Mouse (Mus musculus) CH12.LX (cell line): ENCODE results near the gene Htra2. TPM values are rescaled to one million over a fixed set of nuclear protein-coding genes. Genes with fewer than 3 reads are reported as not detected.
A peak's percentile ranks its signal among the peaks of the same experiment; 100 is the strongest.

Source experiments
- DNase-seq: peaks from one replicate; pipeline ENCODE4 v3.0.0-alpha.2; 2013; ENCODE audit errors: extremely low read depth
- H3K27ac ChIP-seq: 2 replicates; pipeline ENCODE4 v1.5.1; 2012; ENCODE audit warnings: low read depth, mild to moderate bottlenecking, control low read depth, moderate library complexity; ENCODE audit not compliant: insufficient read depth
- H3K27me3 ChIP-seq: replicated peaks from 2 replicates; pipeline ENCODE3; 2012; ENCODE audit warnings: inconsistent platforms
- H3K36me3 ChIP-seq, 2 experiments: replicated peaks in 1 of 2; 2 replicates each; pipeline versions ENCODE3 to v1.6.1; 2012; ENCODE audit warnings: inconsistent platforms in 1 of 2, low read length in 1 of 2, mild to moderate bottlenecking in 1 of 2, mixed read lengths in 1 of 2, moderate library complexity in 1 of 2; ENCODE audit not compliant: control insufficient read depth in 1 of 2, insufficient read depth in 1 of 2
- H3K4me1 ChIP-seq, 2 experiments: 2 replicates each; pipeline ENCODE4 v1.6.1; 2012; ENCODE audit warnings: inconsistent platforms in 1 of 2, moderate library complexity in 1 of 2; ENCODE audit not compliant: insufficient read depth in 2 of 2, control insufficient read depth in 1 of 2
- H3K4me2 ChIP-seq: 2 replicates; pipeline ENCODE4 v1.6.1; 2012; ENCODE audit warnings: low read depth, mild to moderate bottlenecking, control low read depth; ENCODE audit not compliant: poor library complexity, insufficient read depth, severe bottlenecking
- H3K4me3 ChIP-seq, 3 experiments: fragments of 150-350 bp in 1 of 3; sonication (generic) in 1 of 3; replicated peaks in 1 of 3; 2 replicates each; pipeline versions ENCODE3 to v1.5.1; 2011 to 2012; ENCODE audit warnings: low read depth in 2 of 3, low read length in 2 of 3, mild to moderate bottlenecking in 2 of 3, moderate library complexity in 2 of 3, control low read depth in 1 of 3, improper control_type of control experiment in 1 of 3, inconsistent platforms in 1 of 3, mixed read lengths in 1 of 3; ENCODE audit not compliant: poor library complexity in 1 of 3
- H3K79me2 ChIP-seq: replicated peaks from 2 replicates; pipeline ENCODE4 v1.6.1; 2012; ENCODE audit warnings: mild to moderate bottlenecking, moderate library complexity; ENCODE audit not compliant: control insufficient read depth, poor library complexity, insufficient read depth, severe bottlenecking; ENCODE audit errors: extremely low read depth
- H3K9ac ChIP-seq: 2 replicates; pipeline ENCODE4 v1.6.1; 2012; ENCODE audit warnings: low read depth, mild to moderate bottlenecking, control low read depth, moderate library complexity; ENCODE audit not compliant: insufficient read depth
- H3K9me3 ChIP-seq: replicated peaks from 2 replicates; pipeline ENCODE3; 2012; ENCODE audit warnings: low read length, inconsistent platforms, mixed read lengths
- CHD1 ChIP-seq: IDR thresholded peaks from 2 replicates; pipeline ENCODE4 v1.6.1; 2012; ENCODE audit warnings: low read depth, low read length, improper control_type of control experiment, inconsistent platforms
- CHD2 ChIP-seq: IDR thresholded peaks from 2 replicates; pipeline ENCODE4 v1.6.1; 2011; ENCODE audit warnings: low read length, improper control_type of control experiment
- CTCF ChIP-seq, 2 experiments: IDR thresholded peaks in 1 of 2; conservative IDR thresholded peaks in 1 of 2; 2 replicates each; pipeline ENCODE4 v1.5.1; 2011 to 2012; ENCODE audit warnings: low read depth in 2 of 2, low read length in 2 of 2, improper control_type of control experiment in 1 of 2, inconsistent platforms in 1 of 2, mild to moderate bottlenecking in 1 of 2, moderate library complexity in 1 of 2
- E2F4 ChIP-seq: IDR thresholded peaks from 2 replicates; pipeline ENCODE4 v1.6.1; 2011; ENCODE audit warnings: low read depth, low read length, improper control_type of control experiment; ENCODE audit not compliant: insufficient replicate concordance
- ELF1 ChIP-seq: IDR thresholded peaks from 2 replicates; pipeline ENCODE4 v1.6.1; 2014; ENCODE audit warnings: low read depth, mild to moderate bottlenecking, inconsistent platforms, low read length, improper control_type of control experiment
- ETS1 ChIP-seq: conservative IDR thresholded peaks from 2 replicates; pipeline ENCODE4 v1.6.1; 2012; ENCODE audit warnings: low read depth, mild to moderate bottlenecking, inconsistent platforms, low read length, improper control_type of control experiment, moderate library complexity
- GABPA ChIP-seq: IDR thresholded peaks from 2 replicates; pipeline ENCODE4 v1.6.1; 2012; ENCODE audit warnings: low read depth, low read length, improper control_type of control experiment, inconsistent platforms; ENCODE audit not compliant: insufficient replicate concordance
- HCFC1 ChIP-seq: IDR thresholded peaks from 2 replicates; pipeline ENCODE4 v1.6.1; 2012; ENCODE audit warnings: low read depth, mild to moderate bottlenecking, inconsistent platforms, low read length, improper control_type of control experiment
- IRF4 ChIP-seq: IDR thresholded peaks from 2 replicates; pipeline ENCODE4 v1.6.1; 2014; ENCODE audit warnings: low read depth, mild to moderate bottlenecking, inconsistent platforms, low read length, improper control_type of control experiment
- JUN ChIP-seq: IDR thresholded peaks from 2 replicates; pipeline ENCODE4 v1.6.1; 2011; ENCODE audit warnings: low read depth, mild to moderate bottlenecking, low read length, improper control_type of control experiment, moderate library complexity; ENCODE audit not compliant: insufficient read depth
- KAT2A ChIP-seq: IDR thresholded peaks from 2 replicates; pipeline ENCODE4 v1.6.1; 2012; ENCODE audit warnings: low read length, improper control_type of control experiment, inconsistent platforms; ENCODE audit not compliant: insufficient replicate concordance
- MAFK ChIP-seq: IDR thresholded peaks from 2 replicates; pipeline ENCODE4 v1.6.1; 2011; ENCODE audit warnings: low read length, improper control_type of control experiment; ENCODE audit not compliant: insufficient replicate concordance
- MAX ChIP-seq: IDR thresholded peaks from 2 replicates; pipeline ENCODE4 v1.6.1; 2011; ENCODE audit warnings: low read length, improper control_type of control experiment
- MAZ ChIP-seq: IDR thresholded peaks from 2 replicates; pipeline ENCODE4 v1.6.1; 2012; ENCODE audit warnings: low read depth, mild to moderate bottlenecking, inconsistent platforms, low read length, improper control_type of control experiment, moderate library complexity
- MYC ChIP-seq: IDR thresholded peaks from 2 replicates; pipeline ENCODE4 v1.6.1; 2011; ENCODE audit warnings: low read depth, mild to moderate bottlenecking, improper control_type of control experiment, low read length
- NELFE ChIP-seq: IDR thresholded peaks from 2 replicates; pipeline ENCODE4 v1.6.1; 2011; ENCODE audit warnings: low read depth, low read length, improper control_type of control experiment
- NRF1 ChIP-seq: IDR thresholded peaks from 2 replicates; pipeline ENCODE4 v1.6.1; 2014; ENCODE audit warnings: low read depth, mild to moderate bottlenecking, inconsistent platforms, low read length, improper control_type of control experiment, moderate library complexity
- PAX5 ChIP-seq: IDR thresholded peaks from 2 replicates; pipeline ENCODE4 v1.6.1; 2012; ENCODE audit warnings: low read length, inconsistent platforms, mixed read lengths
- POLR2A ChIP-seq: IDR thresholded peaks from 2 replicates; pipeline ENCODE4 v1.6.1; 2011; ENCODE audit warnings: low read depth, mild to moderate bottlenecking, improper control_type of control experiment, low read length
- RAD21 ChIP-seq: IDR thresholded peaks from 2 replicates; pipeline ENCODE4 v1.6.1; 2011; ENCODE audit warnings: low read depth, mild to moderate bottlenecking, low read length, improper control_type of control experiment, moderate library complexity
- SIN3A ChIP-seq: IDR thresholded peaks from 2 replicates; pipeline ENCODE4 v1.6.1; 2012; ENCODE audit warnings: low read length, improper control_type of control experiment, inconsistent platforms
- SMC3 ChIP-seq: IDR thresholded peaks from 2 replicates; pipeline ENCODE4 v1.6.1; 2011; ENCODE audit warnings: low read depth, low read length, improper control_type of control experiment
- TBP ChIP-seq: conservative IDR thresholded peaks from 2 replicates; pipeline ENCODE4 v1.6.1; 2011; ENCODE audit warnings: low read depth, low read length, improper control_type of control experiment
- TCF12 ChIP-seq: IDR thresholded peaks from 2 replicates; pipeline ENCODE4 v1.6.1; 2014; ENCODE audit warnings: low read depth, mild to moderate bottlenecking, inconsistent platforms, low read length, improper control_type of control experiment
- UBTF ChIP-seq: IDR thresholded peaks from 2 replicates; pipeline ENCODE4 v1.6.1; 2012; ENCODE audit warnings: low read depth, mild to moderate bottlenecking, inconsistent platforms, low read length, improper control_type of control experiment, moderate library complexity
- USF1 ChIP-seq: IDR thresholded peaks from 2 replicates; pipeline ENCODE4 v1.6.1; 2014; ENCODE audit warnings: low read depth, mild to moderate bottlenecking, inconsistent platforms, low read length, improper control_type of control experiment
- ZC3H11A ChIP-seq: IDR thresholded peaks from 2 replicates; pipeline ENCODE4 v1.6.1; 2012; ENCODE audit warnings: low read depth, mild to moderate bottlenecking, inconsistent platforms, low read length, improper control_type of control experiment
- ZKSCAN1 ChIP-seq: IDR thresholded peaks from 2 replicates; pipeline ENCODE4 v1.6.1; 2012; ENCODE audit warnings: low read depth, inconsistent platforms, low read length, improper control_type of control experiment, borderline replicate concordance
- ZMIZ1 ChIP-seq: IDR thresholded peaks from 2 replicates; pipeline ENCODE4 v1.6.1; 2012; ENCODE audit warnings: low read depth, mild to moderate bottlenecking, inconsistent platforms, low read length, improper control_type of control experiment
- dilution Hi-C: fragments of 300-500 bp; cut with MboI; formaldehyde crosslinking; loops from 2 replicates; pipeline ENCODE4 v1.14.3; 2020; ENCODE audit warnings: low sequenced_read_pairs; ENCODE audit not compliant: extremely low pct_unique_long_range_greater_than_20kb, extremely low pct_ligation_motif_present
- in situ Hi-C: fragments of 300-500 bp; cut with MboI; formaldehyde crosslinking; loops from 3 replicates; pipeline ENCODE4 v1.14.3; 2019; ENCODE audit warnings: low sequenced_read_pairs, low pct_ligation_motif_present, low pct_unique_long_range_greater_than_20kb, mixed read lengths
- polyA plus RNA-seq: library from polyadenylated mRNA; unstranded; fragments of >175 nt; gene quantifications from 2 replicates; pipeline ENCODE4 v1.2.1, GENCODE M21; 2012; ENCODE audit warnings: low read depth; ENCODE audit not compliant: insufficient read length
- total RNA-seq, 2 experiments: library from RNA; depleted of rRNA; stranded (reverse); fragments of 300-350 nt in 1 of 2; fragments of >200 nt in 1 of 2; gene quantifications; 2 replicates each; pipeline ENCODE4 v1.2.3; 2012 to 2014

Gene Htra2
- total and polyA plus RNA-seq, 3 experiments: 113 to 185 (median 137) TPM

DNA sequence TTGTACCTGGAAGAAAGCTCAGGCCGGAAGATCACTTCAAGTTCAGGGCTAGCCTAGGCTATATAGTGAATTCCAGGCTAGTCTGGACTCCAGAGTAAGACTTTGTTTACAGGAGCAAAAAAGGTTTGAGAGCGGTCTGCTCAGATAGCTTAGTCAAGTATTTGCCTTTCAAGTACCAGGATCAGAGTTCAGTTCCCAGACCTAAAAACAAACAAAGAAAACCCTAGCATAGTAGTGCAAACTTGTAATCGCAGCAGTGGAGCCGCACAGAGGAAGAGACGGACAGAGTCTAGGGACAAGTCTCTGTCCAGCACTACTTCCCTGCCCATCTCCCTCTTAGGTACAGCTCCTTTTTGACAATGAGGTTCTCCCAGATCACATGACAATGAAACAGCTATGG, 25.1 kb upstream of the Htra2 start:
- Histone ChIP-seq H3K4me1 (peaks cover 7 to 28% of the 10 kb centered on the region in 2 experiments; a peak in 3 of 4 replicates), H3K36me3 (peaks cover 11 to 35% of the 10 kb centered on the region in 2 experiments), H3K4me3 (no peak overlapping the region), H3K9me3 (no peaks in the 10 kb centered on the region), H3K27me3 (peaks cover 3% of the 10 kb centered on the region), H3K4me2 (no peak overlapping the region), H3K9ac (no peak overlapping the region), H3K27ac (no peak overlapping the region), H3K79me2 (no peaks in the 10 kb centered on the region)
- in situ Hi-C loops: no loop called here
- DNase-seq: no peak
- no peak for TF ChIP-seq MYC
- no peak for TF ChIP-seq NRF1
- TF ChIP-seq ZC3H11A: no peak
- no peak for TF ChIP-seq CHD2
- TF ChIP-seq NELFE: no peak
- TF ChIP-seq ETS1: no peak
- no peak for TF ChIP-seq SIN3A
- dilution Hi-C loops: no loop called here

DNA sequence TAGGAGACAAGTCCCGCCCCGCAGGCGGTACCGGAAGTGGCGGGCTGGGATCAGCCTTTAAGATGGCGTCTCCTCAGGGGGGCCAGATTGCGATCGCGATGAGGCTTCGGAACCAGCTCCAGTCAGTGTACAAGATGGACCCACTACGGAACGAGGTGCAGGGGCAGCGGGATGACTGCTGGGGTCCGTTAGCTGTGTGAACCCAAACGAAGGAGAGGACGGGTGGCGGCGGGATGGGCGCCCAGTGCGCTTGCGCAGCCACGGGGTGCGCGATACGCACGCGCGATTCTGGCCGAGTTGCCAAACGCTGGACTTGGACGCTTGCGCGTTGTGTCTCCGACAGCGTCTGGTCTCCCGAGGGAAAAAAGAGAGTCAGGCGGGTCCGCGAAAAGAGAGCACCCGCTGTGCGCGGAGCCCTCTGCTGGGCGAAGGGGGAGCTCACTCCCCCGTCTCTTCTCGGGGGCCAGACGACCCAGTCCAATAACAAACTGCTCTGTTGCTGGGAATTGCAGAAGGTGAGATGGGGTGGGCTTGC, 23.3 kb upstream of the Htra2 start:
- Histone ChIP-seq H3K27me3 (peaks cover 3% of the 10 kb centered on the region), H3K9me3 (no peaks in the 10 kb centered on the region)
- DNase-seq: peak; percentile 97
- in situ Hi-C loops: no loop called here
- TF ChIP-seq ELF1 (peak; percentile 94), CTCF (conservative IDR thresholded peaks at IDR 0.05 in 1 of 2, IDR thresholded peaks at IDR 0.05 in 1 of 2; ENCODE audit: low read depth in 2 of 2, low read length in 2 of 2) (peak in 1 of 2 experiments; percentile 82; a peak in 2 of 4 replicates), ETS1 (no peak), KAT2A (0 out of 2 replicates have a peak, but pooled peaks have one; percentile 42), SMC3 (peak; percentile 84), MAX (0 out of 2 replicates have a peak, but pooled peaks have one; percentile 17), HCFC1 (peak; percentile 66; the same call in 1 of the 2 replicates), SIN3A (peak; percentile 13), NELFE (peak; percentile 76), CHD1 (no peak), ZKSCAN1 (no peak), MYC (0 out of 2 replicates have a peak, but pooled peaks have one; percentile 22), UBTF (no peak), MAFK (no peak), POLR2A (peak; percentile 66), NRF1 (peak; percentile 94), USF1 (no peak), JUN (no peak), E2F4 (no peak; the same call in 1 of the 2 replicates), TCF12 (peak; percentile 26), PAX5 (no peak), MAZ (no peak; the same call in 1 of the 2 replicates), IRF4 (peak; percentile 17; the same call in 1 of the 2 replicates), GABPA (no peak), TBP (no peak), ZC3H11A (no peak), ZMIZ1 (no peak), RAD21 (peak; percentile 55), CHD2 (peak; percentile 22; the same call in 1 of the 2 replicates)
- TF ChIP-seq, all 38 proteins: peak for 15
- peak overlapping the region; percentile 84 to 89 (median 84) for H3K4me3 ChIP-seq
- H3K79me2 ChIP-seq: no peaks in the 10 kb centered on the region
- peaks cover 3 to 19% of the 10 kb centered on the region in 2 experiments; a peak in 3 of 4 replicates for H3K4me1 ChIP-seq
- peak overlapping the region; percentile 59 for H3K9ac ChIP-seq
- H3K27ac ChIP-seq: peak overlapping the region; percentile 87
- H3K36me3 ChIP-seq: peaks cover 11 to 34% of the 10 kb centered on the region in 2 experiments
- dilution Hi-C loops: no loop called here
- H3K4me2 ChIP-seq: peak overlapping the region; percentile 68
